Mouse (Mus musculus) retina, postnatal 1 day (tissue): ENCODE measurements at regions not wholly inside any gene's neighbourhood (a gene's known extent, or its start where the extent isn't known, plus 50 kb on each side); places are given as distances from the start of the nearest gene placed in this dataset.

ENCODE experiments used
- DNase-seq: peaks from one replicate; pipeline ENCODE4 v3.0.0-alpha.2; 2012

DNA sequence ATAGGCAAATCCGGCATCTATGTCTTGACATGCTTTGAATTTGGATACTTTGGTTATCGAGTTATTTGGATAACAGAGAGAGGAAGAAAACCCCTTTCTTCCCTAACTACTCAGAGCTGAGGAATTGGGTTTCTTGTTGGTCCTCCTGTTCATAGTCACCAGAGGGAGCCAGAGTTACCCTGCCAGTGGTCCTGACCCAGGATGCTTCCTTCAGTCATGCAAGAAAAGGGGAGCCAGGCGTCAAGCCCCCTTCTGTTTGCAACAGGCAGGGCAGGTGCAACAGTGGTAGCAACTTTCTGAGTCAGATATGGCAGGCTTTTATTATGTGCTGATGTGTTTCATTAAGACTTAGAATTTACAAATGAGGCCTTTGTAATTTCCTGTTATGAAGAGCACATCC lies 101.4 kb upstream of the B430305J03Rik start:
- peak; percentile 35 for DNase-seq

DNA sequence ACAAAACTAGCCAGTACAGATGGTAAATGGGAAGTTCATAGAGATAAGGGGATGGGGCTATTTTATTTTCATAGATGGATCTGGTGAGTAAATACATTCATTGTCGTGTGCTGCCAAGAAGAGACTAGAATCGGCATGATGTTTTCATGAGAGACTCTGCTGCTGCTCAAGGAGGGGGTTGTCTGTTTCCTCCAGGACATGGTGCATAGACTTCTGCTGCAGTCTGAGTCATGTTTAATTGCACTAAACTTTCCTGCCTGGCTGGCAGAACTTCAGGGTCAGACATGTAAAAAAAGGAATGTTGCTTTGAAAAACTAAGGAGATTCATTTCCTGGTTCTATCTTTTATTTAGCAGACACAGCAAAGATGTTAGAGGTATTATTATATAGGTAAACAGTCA lies 100.9 kb upstream of the B430305J03Rik start:
- no peak for DNase-seq

DNA sequence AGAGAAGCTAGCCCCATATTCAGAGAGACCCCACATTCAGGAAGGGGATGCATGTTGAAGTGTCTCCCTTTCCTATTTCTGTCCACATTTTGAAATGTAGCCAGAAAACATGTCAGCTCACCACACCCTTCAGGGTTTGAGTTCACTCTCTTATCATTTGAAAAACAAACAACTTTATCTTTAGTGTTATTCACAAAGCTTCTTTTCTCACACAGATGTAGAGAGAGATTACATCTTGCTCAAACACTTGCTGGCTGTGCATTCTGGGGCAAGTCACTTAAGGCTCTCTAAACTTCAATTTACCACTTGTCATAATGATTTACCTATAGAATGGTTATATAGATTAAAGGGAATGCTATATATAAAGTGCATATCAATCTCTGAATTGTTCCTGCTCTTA lies 94.3 kb upstream of the B430305J03Rik start:
- no peak for DNase-seq

DNA sequence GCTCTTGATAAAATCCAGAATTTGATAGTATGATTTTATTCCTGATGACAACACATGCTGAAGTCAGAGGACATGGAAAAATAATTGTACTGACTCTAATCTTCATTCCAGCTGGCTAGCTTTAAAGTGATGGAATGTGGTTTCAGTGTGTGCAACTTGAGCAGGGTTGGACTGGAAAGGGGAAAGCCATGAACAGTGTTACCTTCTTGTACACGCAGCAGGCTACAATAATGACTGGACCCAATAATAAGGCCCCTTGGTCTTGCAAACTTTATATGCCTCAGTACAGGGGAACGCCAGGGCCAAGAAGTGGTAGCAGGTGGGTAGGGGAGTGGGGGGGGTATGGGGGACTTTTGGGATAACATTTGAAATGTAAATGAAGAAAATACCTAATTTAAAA lies 90.8 kb upstream of the B430305J03Rik start:
- DNase-seq: no peak

DNA sequence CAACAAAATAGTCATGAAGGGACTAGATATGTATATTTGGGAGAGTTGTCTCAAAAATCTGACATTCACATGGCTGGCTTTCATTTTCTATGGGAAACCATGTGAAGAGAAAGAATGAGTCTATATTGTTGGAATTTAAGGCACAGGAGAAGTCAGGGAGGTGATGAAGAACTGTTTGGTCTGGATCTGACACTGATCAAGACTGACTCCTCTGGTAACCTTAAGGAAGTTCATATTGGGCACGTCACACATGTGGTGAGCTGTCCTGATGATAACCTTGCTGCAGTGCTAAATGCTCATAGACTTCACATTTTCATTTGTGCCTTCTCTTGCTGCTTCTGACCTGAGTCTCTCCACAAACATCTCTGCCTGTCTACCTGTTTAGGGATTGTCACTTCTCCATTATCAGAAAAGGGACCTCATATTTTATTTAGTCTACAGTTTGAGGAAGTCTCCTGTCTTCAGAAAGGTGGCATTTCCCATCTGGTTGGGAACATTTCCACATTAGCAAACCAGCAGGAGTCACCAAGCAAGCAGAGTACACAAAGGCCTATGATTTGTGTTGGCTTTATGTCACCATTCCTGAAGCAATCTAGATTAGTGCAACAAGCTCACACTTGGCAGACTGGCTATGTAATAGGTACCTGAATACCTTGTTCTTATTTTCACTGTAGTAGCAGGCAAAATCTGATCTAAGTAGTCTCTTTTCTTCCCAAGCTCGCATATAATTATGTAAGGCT lies 76.4 kb upstream of the B430305J03Rik start:
- DNase-seq: no peak

DNA sequence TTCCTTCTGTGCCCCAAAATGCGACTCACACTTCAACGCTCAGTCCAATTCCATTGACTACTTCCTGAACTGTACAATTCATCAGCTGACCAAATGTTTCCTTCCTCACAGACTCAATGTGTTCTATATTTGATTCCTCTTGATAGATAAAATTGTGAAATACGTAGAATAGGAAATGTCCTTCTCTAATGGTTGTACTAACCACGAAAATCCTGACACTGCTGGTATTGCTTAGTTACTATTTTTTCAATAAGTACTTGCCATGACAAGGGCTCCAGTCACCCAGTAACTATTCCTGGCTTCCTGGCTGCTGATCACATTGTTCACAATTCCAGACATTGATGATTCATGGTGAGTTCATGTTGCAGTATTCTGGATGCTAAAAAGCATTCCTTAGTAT lies 75.7 kb upstream of the B430305J03Rik start:
- no peak for DNase-seq

DNA sequence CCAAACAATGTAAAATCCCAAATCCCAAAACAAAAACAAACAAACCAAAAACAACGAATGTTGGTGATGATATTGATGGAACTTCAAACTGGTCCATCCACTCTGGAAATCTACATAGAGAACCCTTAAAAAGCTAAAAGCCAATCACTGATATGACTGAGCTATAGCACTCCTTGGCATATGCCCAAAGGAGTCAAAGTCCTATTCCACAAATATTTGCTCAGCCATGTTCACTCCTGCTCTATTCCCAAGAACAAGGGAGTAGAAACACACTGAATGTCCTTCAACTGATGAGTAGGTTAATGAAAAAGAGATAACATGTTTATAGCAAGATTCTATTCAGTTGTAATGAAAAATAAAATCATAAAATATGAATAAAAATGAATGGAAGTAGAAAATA lies 63.0 kb upstream of the B430305J03Rik start:
- DNase-seq: no peak

DNA sequence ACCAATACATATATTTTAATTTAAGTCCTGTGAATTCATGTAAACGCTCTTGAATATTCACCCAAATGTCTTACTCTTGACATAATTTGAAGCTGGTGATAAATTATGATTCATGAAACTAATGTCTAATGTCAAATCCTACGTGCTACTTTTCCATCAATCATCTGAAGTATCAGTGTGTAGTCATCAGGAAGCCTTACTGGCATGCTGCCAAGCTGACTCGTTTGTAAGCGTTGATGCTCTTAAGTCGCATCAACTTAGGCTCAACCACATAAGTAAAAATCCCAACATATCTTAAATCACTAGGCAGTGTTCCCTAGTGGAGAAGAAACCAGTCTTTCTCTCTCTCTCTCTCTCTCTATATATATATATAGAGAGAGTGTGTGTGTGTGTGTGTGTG lies 58.2 kb upstream of the B430305J03Rik start:
- peak; percentile 27 for DNase-seq

DNA sequence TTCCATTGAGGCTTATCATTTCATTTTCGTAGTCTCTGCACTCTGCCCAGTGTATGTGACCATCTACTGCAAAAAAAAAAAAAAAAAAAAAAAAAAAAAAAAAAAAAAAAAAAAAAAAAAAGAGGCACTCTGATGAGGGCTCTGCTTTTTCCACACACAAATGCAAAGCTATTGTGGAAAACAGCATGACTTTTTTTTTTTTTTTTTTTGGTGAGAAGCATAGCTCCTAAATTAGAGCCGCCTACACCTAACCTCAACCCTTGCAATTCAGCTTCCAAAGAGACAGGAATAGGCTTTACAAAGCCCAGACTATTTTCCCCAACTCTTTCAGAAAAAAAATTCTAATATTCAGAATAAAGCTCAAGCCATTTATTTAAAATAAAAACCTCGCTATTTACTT lies 54.0 kb upstream of the B430305J03Rik start:
- no peak for DNase-seq

DNA sequence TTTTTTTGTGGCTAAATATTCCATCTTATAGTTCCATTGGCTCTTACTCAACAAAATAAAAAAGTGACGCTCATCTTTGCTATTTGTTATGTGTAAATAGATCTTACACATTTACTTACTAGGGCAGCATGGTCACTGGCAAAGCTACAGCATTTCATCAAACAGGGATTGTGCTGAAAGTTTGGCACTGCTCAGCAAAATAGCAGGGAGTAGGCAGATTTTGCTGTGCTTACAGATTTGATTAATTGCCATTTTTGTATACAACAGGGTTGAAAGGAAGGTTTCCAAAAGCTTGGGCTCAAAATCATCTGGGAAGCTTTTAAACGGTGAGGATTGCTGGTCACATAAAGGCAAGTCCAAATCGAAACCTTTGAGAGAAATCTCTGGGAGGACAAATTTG lies 52.3 kb upstream of the B430305J03Rik start:
- no peak for DNase-seq
